Mouse (Mus musculus) hindbrain, embryonic 10.5 days (tissue): ENCODE measurements at regions not wholly inside any gene's neighbourhood (a gene's known extent, or its start where the extent isn't known, plus 50 kb on each side); places are given as distances from the start of the nearest gene placed in this dataset.

Source experiments
- DNase-seq: peaks from one replicate; pipeline ENCODE4 v3.0.0-alpha.2; 2017; ENCODE audit warnings: low spot score
- H3K27ac ChIP-seq: fragments of 300-500 bp; sonication (generic); 2 replicates; pipeline ENCODE4 v1.5.1; 2016; ENCODE audit warnings: mild to moderate bottlenecking, moderate library complexity
- H3K27me3 ChIP-seq: fragments of 300-500 bp; sonication (generic); 2 replicates; pipeline ENCODE4 v1.6.1; 2016; ENCODE audit warnings: mild to moderate bottlenecking; ENCODE audit not compliant: poor library complexity, insufficient read depth, severe bottlenecking
- H3K36me3 ChIP-seq: fragments of 300-500 bp; sonication (generic); 2 replicates; pipeline ENCODE4 v1.6.1; 2016; ENCODE audit warnings: mild to moderate bottlenecking, moderate library complexity
- H3K4me1 ChIP-seq: fragments of 300-500 bp; sonication (generic); replicated peaks from 2 replicates; pipeline ENCODE4 v1.6.1; 2016; ENCODE audit warnings: mild to moderate bottlenecking
- H3K4me3 ChIP-seq: fragments of 300-500 bp; sonication (generic); 2 replicates; pipeline ENCODE4 v1.5.1; 2016; ENCODE audit warnings: mild to moderate bottlenecking, moderate library complexity
- H3K9me3 ChIP-seq: fragments of 300-500 bp; sonication (generic); 2 replicates; pipeline ENCODE4 v1.6.1; 2016; ENCODE audit warnings: mild to moderate bottlenecking, moderate library complexity
- WGBS: fragments of 180-500 bp; shearing (Covaris S2); methylation state at CpG from one replicate; pipeline ENCODE4 v1.1.7; 2016; 5-methylcytosine and 5-hydroxymethylcytosine counted together

GRCm38 (mm10) chr14:106190721-106191120, 84.7 kb downstream of the Trim52 start:
- H3K36me3 ChIP-seq: no peaks in the 10 kb centered on the region
- no peak overlapping the region for H3K27ac ChIP-seq
- 51% methylated on average over 4 of the region's 4 CpGs for WGBS
- H3K9me3 ChIP-seq: no peaks in the 10 kb centered on the region
- peaks cover 9% of the 10 kb centered on the region; the same call in 1 of the 2 replicates for H3K4me1 ChIP-seq
- H3K4me3 ChIP-seq: no peak overlapping the region
- DNase-seq: no peak
- H3K27me3 ChIP-seq: no peaks in the 10 kb centered on the region

GRCm38 (mm10) chr14:106193583-106193982, 87.6 kb downstream of the Trim52 start:
- Histone ChIP-seq H3K4me3 (no peak overlapping the region), H3K9me3 (no peaks in the 10 kb centered on the region), H3K27ac (no peak overlapping the region), H3K27me3 (no peaks in the 10 kb centered on the region), H3K36me3 (no peaks in the 10 kb centered on the region), H3K4me1 (peaks cover 9% of the 10 kb centered on the region; the same call in 1 of the 2 replicates)
- no peak for DNase-seq
- 87% methylated on average over 2 of the region's 2 CpGs for WGBS

GRCm38 (mm10) chr14:106194104-106194503, 88.1 kb downstream of the Trim52 start:
- WGBS: 71% methylated on average over 1 of the region's 1 CpGs
- H3K27ac ChIP-seq: no peak overlapping the region
- no peak for DNase-seq
- no peaks in the 10 kb centered on the region for H3K36me3 ChIP-seq
- no peaks in the 10 kb centered on the region for H3K27me3 ChIP-seq
- peaks cover 9% of the 10 kb centered on the region; the same call in 1 of the 2 replicates for H3K4me1 ChIP-seq
- no peaks in the 10 kb centered on the region for H3K9me3 ChIP-seq
- H3K4me3 ChIP-seq: no peak overlapping the region

GRCm38 (mm10) chr14:106197826-106198225, 91.8 kb downstream of the Trim52 start:
- Histone ChIP-seq H3K4me1 (0 out of 2 replicates have a peak, but pooled peaks cover 3% of the 10 kb centered on the region), H3K36me3 (no peaks in the 10 kb centered on the region), H3K27ac (no peak overlapping the region), H3K9me3 (no peaks in the 10 kb centered on the region), H3K4me3 (no peak overlapping the region), H3K27me3 (no peaks in the 10 kb centered on the region)
- DNase-seq: no peak
- 67% methylated on average over 1 of the region's 1 CpGs for WGBS

- H3K4me3 ChIP-seq: no peak overlapping the region
- H3K4me1 ChIP-seq: 0 out of 2 replicates have a peak, but pooled peaks cover 2% of the 10 kb centered on the region
- WGBS: 94% methylated on average over 2 of the region's 2 CpGs
- no peaks in the 10 kb centered on the region for H3K27me3 ChIP-seq
- H3K27ac ChIP-seq: no peak overlapping the region
- H3K36me3 ChIP-seq: no peaks in the 10 kb centered on the region
- H3K9me3 ChIP-seq: no peaks in the 10 kb centered on the region
- DNase-seq: no peak
These were observed 93.1 kb downstream of the Trim52 start for GRCm38 (mm10) chr14:106199109-106199508.

- no peaks in the 10 kb centered on the region for H3K4me1 ChIP-seq
- 79% methylated on average over 1 of the region's 1 CpGs for WGBS
- H3K4me3 ChIP-seq: no peak overlapping the region
- DNase-seq: no peak
- no peaks in the 10 kb centered on the region for H3K27me3 ChIP-seq
- H3K9me3 ChIP-seq: no peaks in the 10 kb centered on the region
- no peaks in the 10 kb centered on the region for H3K36me3 ChIP-seq
- H3K27ac ChIP-seq: no peak overlapping the region
These were observed 93.7 kb downstream of the Trim52 start for GRCm38 (mm10) chr14:106199536-106200319.

GRCm38 (mm10) chr14:106211062-106211461, 105.1 kb downstream of the Trim52 start:
- H3K9me3 ChIP-seq: no peaks in the 10 kb centered on the region
- no peak overlapping the region for H3K27ac ChIP-seq
- no peaks in the 10 kb centered on the region for H3K36me3 ChIP-seq
- H3K27me3 ChIP-seq: no peaks in the 10 kb centered on the region
- H3K4me1 ChIP-seq: no peaks in the 10 kb centered on the region
- H3K4me3 ChIP-seq: no peak overlapping the region
- no peak for DNase-seq
- WGBS: 82% methylated on average over 2 of the region's 2 CpGs

GRCm38 (mm10) chr14:106217681-106218080, 111.7 kb downstream of the Trim52 start:
- no peaks in the 10 kb centered on the region for H3K36me3 ChIP-seq
- H3K4me3 ChIP-seq: no peak overlapping the region
- H3K27ac ChIP-seq: no peak overlapping the region
- WGBS: 82% methylated on average over 3 of the region's 3 CpGs
- no peaks in the 10 kb centered on the region for H3K27me3 ChIP-seq
- no peak for DNase-seq
- H3K4me1 ChIP-seq: no peaks in the 10 kb centered on the region
- H3K9me3 ChIP-seq: no peaks in the 10 kb centered on the region

- H3K36me3 ChIP-seq: no peaks in the 10 kb centered on the region
- no peaks in the 10 kb centered on the region for H3K27me3 ChIP-seq
- H3K27ac ChIP-seq: no peak overlapping the region
- no peak for DNase-seq
- no peak overlapping the region for H3K4me3 ChIP-seq
- no peaks in the 10 kb centered on the region for H3K4me1 ChIP-seq
- H3K9me3 ChIP-seq: no peaks in the 10 kb centered on the region
- 87% methylated on average over 5 of the region's 5 CpGs for WGBS
These were observed 113.3 kb downstream of the Trim52 start for GRCm38 (mm10) chr14:106219293-106219797.

- H3K9me3 ChIP-seq: no peaks in the 10 kb centered on the region
- no peak overlapping the region for H3K27ac ChIP-seq
- DNase-seq: no peak
- H3K4me1 ChIP-seq: no peaks in the 10 kb centered on the region
- no peak overlapping the region for H3K4me3 ChIP-seq
- H3K27me3 ChIP-seq: no peaks in the 10 kb centered on the region
- 72% methylated on average over 1 of the region's 1 CpGs for WGBS
- H3K36me3 ChIP-seq: no peaks in the 10 kb centered on the region
These were observed 119.4 kb downstream of the Trim52 start for GRCm38 (mm10) chr14:106225401-106225800.

- no peak overlapping the region for H3K4me3 ChIP-seq
These were observed 135.9 kb downstream of the Trim52 start for GRCm38 (mm10) chr14:106241721-106242405.

GRCm38 (mm10) chr14:106259396-106260108, 153.6 kb downstream of the Trim52 start:
- 83% methylated on average over 4 of the region's 4 CpGs for WGBS
- H3K4me3 ChIP-seq: no peak overlapping the region
- no peaks in the 10 kb centered on the region for H3K9me3 ChIP-seq
- no peaks in the 10 kb centered on the region for H3K27me3 ChIP-seq
- no peaks in the 10 kb centered on the region for H3K4me1 ChIP-seq
- no peak overlapping the region for H3K27ac ChIP-seq
- DNase-seq: no peak
- H3K36me3 ChIP-seq: no peaks in the 10 kb centered on the region

More at GRCm38 (mm10) chr14:106241721-106242405, 135.9 kb downstream of the Trim52 start:
- Histone ChIP-seq H3K9me3 (no peaks in the 10 kb centered on the region), H3K36me3 (no peaks in the 10 kb centered on the region), H3K27me3 (no peaks in the 10 kb centered on the region), H3K27ac (no peak overlapping the region), H3K4me1 (no peaks in the 10 kb centered on the region)
- WGBS: 93% methylated on average over 5 of the region's 5 CpGs
- DNase-seq: no peak
